Mouse (Mus musculus) embryonic facial prominence, embryonic 13.5 days (tissue): ENCODE data around the gene Megf8. TPM values are rescaled to one million over a fixed set of nuclear protein-coding genes. Genes with fewer than 3 reads are reported as not detected.

Source experiments
- ATAC-seq: fragments of 200-750 bp; cut with Nextera tagmentation; 2 replicates; pipeline ENCODE4 v1.8.0; 2017; ENCODE audit warnings: low read depth; ENCODE audit not compliant: insufficient number of reproducible peaks, insufficient read depth, low FRiP score, low TSS enrichment
- H3K27ac ChIP-seq: fragments of 300-500 bp; sonication (generic); 2 replicates; pipeline ENCODE4 v1.5.1; 2015; ENCODE audit warnings: moderate library complexity, mild to moderate bottlenecking, inconsistent platforms
- H3K27me3 ChIP-seq: fragments of 300-500 bp; sonication (generic); 2 replicates; pipeline ENCODE4 v1.6.1; 2015; ENCODE audit warnings: mild to moderate bottlenecking, inconsistent platforms
- H3K36me3 ChIP-seq: fragments of 300-500 bp; sonication (generic); 2 replicates; pipeline ENCODE4 v1.6.1; 2015; ENCODE audit warnings: mild to moderate bottlenecking, inconsistent platforms
- H3K4me1 ChIP-seq: fragments of 300-500 bp; sonication (generic); 2 replicates; pipeline ENCODE4 v1.6.1; 2015; ENCODE audit warnings: inconsistent platforms
- H3K4me2 ChIP-seq: fragments of 300-500 bp; sonication (generic); 2 replicates; pipeline ENCODE4 v1.6.1; 2015; ENCODE audit warnings: moderate library complexity, mild to moderate bottlenecking, inconsistent platforms
- H3K4me3 ChIP-seq: fragments of 300-500 bp; sonication (generic); 2 replicates; pipeline ENCODE4 v1.5.1; 2015; ENCODE audit warnings: mild to moderate bottlenecking, inconsistent platforms
- H3K9ac ChIP-seq: fragments of 300-500 bp; sonication (generic); 2 replicates; pipeline ENCODE4 v1.6.1; 2015; ENCODE audit warnings: mild to moderate bottlenecking, inconsistent platforms
- H3K9me3 ChIP-seq: fragments of 300-500 bp; sonication (generic); 2 replicates; pipeline ENCODE4 v1.6.1; 2016; ENCODE audit warnings: inconsistent platforms
- WGBS: fragments of 180-500 bp; shearing (Covaris S2); methylation state at CpG from one replicate; pipeline ENCODE4 v1.1.7; 2015; ENCODE audit warnings: mixed read lengths; 5-methylcytosine and 5-hydroxymethylcytosine counted together
- polyA plus RNA-seq: library from polyadenylated mRNA; unstranded; fragments of >200 nt; fragmentation: Nextera tagmentation; extraction: Ambion mirVana; gene quantifications from 2 replicates; pipeline ENCODE4 v1.2.1, GENCODE M21; 2015

Megf8 gene
- polyA plus RNA-seq, 1 experiment from 2014 or later, result 17.6 TPM

DNA sequence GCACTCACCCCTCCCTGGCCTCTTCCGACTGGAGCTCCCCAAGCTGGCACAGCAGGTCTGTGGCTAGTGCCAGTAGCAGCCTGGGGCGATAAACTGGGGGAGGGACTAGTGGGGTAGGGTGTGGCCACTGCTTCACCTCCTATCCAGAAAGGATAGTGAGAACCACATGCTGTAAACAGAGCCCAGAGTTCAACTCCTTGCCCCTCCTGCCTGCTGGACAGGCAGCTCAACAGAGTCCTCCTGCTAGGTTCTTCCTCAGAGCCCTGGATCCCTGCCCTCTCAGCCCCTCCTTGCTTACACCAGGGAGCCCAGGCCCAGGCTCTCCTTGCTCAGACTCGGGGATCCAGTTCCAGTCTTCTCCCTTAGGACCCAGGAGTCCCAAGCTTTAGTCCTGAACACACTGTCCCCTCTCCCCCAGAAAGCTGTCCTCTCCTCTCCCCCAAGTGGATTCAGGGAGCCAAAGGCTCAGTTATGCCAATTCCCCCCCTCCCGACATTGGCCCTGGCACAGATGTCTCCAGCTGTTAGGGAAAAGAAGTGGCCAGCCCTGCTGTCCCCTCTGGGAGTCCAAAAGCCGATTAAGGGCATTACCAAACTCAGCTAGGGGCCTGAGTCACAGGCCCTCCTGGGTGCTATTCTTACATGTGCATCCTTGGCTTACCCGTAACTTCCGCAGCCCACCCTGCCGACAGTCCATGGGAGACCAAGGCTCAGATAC is 73.2 kb downstream of the Megf8 start:
- H3K9me3 ChIP-seq, result no peaks in the 10 kb centered on the region
- H3K9ac ChIP-seq, result peak overlapping the region; percentile 58; the same call in 1 of the 2 replicates
- H3K27me3 ChIP-seq, result no peaks in the 10 kb centered on the region
- 38% methylated on average over 8 of the region's 8 CpGs for WGBS
- H3K27ac ChIP-seq, result peak overlapping the region; percentile 68
- no peak overlapping the region for H3K4me3 ChIP-seq
- ATAC-seq, result no peak
- H3K36me3 ChIP-seq, result peaks cover 25% of the 10 kb centered on the region
- H3K4me1 ChIP-seq, result peaks cover 39% of the 10 kb centered on the region
- peak overlapping the region; percentile 9; the same call in 1 of the 2 replicates for H3K4me2 ChIP-seq

DNA sequence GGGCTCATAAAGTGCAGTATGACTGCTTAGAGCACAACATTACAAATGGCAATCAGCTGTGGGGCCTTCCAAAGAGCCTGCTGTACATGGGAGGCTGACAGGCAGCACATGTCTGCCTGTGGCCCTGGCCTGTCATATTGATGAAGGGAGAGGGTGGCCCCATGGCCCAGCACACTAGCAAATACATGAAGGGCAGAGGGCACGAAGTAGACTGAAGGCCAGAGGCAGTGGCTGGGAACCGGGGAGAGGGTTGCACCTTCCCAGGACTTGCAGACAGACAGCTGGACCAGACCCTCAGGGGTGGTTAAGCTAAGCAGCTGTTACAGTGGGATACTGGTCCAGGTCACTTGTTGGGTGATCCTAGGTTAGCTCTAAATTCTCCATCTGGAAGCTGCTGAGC is 74.0 kb downstream of the Megf8 start:
- peaks cover 17% of the 10 kb centered on the region for H3K36me3 ChIP-seq
- ATAC-seq, result no peak
- H3K4me2 ChIP-seq, result no peak overlapping the region
- no peak overlapping the region for H3K4me3 ChIP-seq
- H3K27ac ChIP-seq, result no peak overlapping the region
- 43% methylated on average over 2 of the region's 2 CpGs for WGBS
- H3K27me3 ChIP-seq, result no peaks in the 10 kb centered on the region
- H3K9me3 ChIP-seq, result no peaks in the 10 kb centered on the region
- H3K9ac ChIP-seq, result peak overlapping the region; percentile 21; the same call in 1 of the 2 replicates
- peaks cover 39% of the 10 kb centered on the region for H3K4me1 ChIP-seq

DNA sequence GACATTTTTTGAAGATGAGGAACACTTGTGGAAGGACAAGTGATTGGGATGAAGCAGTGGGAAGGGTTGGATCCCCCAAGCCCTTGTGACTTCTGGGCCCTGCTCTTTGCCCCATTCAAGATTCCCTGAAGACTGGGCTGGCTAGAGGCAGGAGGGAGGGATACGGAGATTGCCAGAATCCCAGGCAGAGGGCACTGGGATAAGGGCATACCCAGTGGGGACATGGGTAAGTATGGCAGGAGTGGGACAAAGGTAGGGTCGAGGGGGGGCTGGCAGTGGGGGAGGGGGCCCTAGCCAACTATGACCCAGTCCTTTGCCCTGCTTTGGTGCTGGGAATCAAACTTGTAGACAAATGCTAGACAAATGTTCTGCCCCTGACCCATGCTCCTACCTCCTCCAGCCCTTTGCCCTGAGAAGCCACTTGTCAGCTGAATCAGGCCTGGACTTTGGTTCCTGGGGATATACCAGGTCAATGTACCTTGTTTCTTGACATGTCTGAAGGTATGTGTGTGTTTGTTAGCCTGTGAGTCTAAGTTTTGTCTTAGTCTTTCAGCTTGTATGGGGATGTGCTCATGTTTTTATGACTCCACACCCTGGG is 75.0 kb downstream of the Megf8 start:
- no peak overlapping the region for H3K4me2 ChIP-seq
- H3K9me3 ChIP-seq, result no peaks in the 10 kb centered on the region
- H3K4me3 ChIP-seq, result no peak overlapping the region
- no peaks in the 10 kb centered on the region for H3K27me3 ChIP-seq
- 75% methylated on average over 2 of the region's 2 CpGs for WGBS
- H3K27ac ChIP-seq, result no peak overlapping the region
- no peak overlapping the region for H3K9ac ChIP-seq
- ATAC-seq, result no peak
- H3K4me1 ChIP-seq, result peaks cover 43% of the 10 kb centered on the region
- H3K36me3 ChIP-seq, result peaks cover 15% of the 10 kb centered on the region

- H3K9me3 ChIP-seq, result no peaks in the 10 kb centered on the region
- H3K27me3 ChIP-seq, result no peaks in the 10 kb centered on the region
- WGBS, result 47% methylated on average over 7 of the region's 7 CpGs
- H3K36me3 ChIP-seq, result peaks cover 6% of the 10 kb centered on the region
- H3K4me1 ChIP-seq, result peaks cover 43% of the 10 kb centered on the region
- H3K27ac ChIP-seq, result no peak overlapping the region
- no peak overlapping the region for H3K4me2 ChIP-seq
- no peak for ATAC-seq
- H3K9ac ChIP-seq, result 0 out of 2 replicates have a peak overlapping the region, but pooled peaks have one; percentile 51
- no peak overlapping the region for H3K4me3 ChIP-seq
Observed at GRCm38 (mm10) chr7:25392851-25393250, 75.9 kb downstream of the Megf8 start.

GRCm38 (mm10) chr7:25393451-25394210 is 76.7 kb downstream of the Megf8 start:
- Histone ChIP-seq H3K4me1 (peaks cover 46% of the 10 kb centered on the region), H3K36me3 (no peaks in the 10 kb centered on the region), H3K4me3 (peak overlapping the region; percentile 64; the same call in 1 of the 2 replicates), H3K9me3 (no peaks in the 10 kb centered on the region), H3K9ac (no peak overlapping the region), H3K27ac (no peak overlapping the region), H3K4me2 (peak overlapping the region; percentile 77), H3K27me3 (no peaks in the 10 kb centered on the region)
- 60% methylated on average over 8 of the region's 8 CpGs for WGBS
- ATAC-seq, result no peak

- Histone ChIP-seq H3K9ac (peak overlapping the region; percentile 80), H3K27me3 (no peaks in the 10 kb centered on the region), H3K4me3 (peak overlapping the region; percentile 64), H3K27ac (peak overlapping the region; percentile 35; the same call in 1 of the 2 replicates), H3K36me3 (no peaks in the 10 kb centered on the region), H3K4me1 (peaks cover 44% of the 10 kb centered on the region), H3K9me3 (no peaks in the 10 kb centered on the region), H3K4me2 (peak overlapping the region; percentile 77)
- 11% methylated on average over 7 of the region's 7 CpGs for WGBS
- ATAC-seq, result no peak
Observed at GRCm38 (mm10) chr7:25394754-25395153, 77.8 kb downstream of the Megf8 start.

- Histone ChIP-seq H3K9ac (peak overlapping the region; percentile 80), H3K27ac (peak overlapping the region; percentile 35; the same call in 1 of the 2 replicates), H3K4me1 (peaks cover 40% of the 10 kb centered on the region), H3K4me3 (peak overlapping the region; percentile 64), H3K27me3 (no peaks in the 10 kb centered on the region), H3K9me3 (no peaks in the 10 kb centered on the region), H3K4me2 (peak overlapping the region; percentile 77), H3K36me3 (no peaks in the 10 kb centered on the region)
- ATAC-seq, result 0 out of 2 replicates have a peak, but pooled peaks have one; percentile 43
- WGBS, result under 1% methylated on average over 22 of the region's 22 CpGs
Observed at GRCm38 (mm10) chr7:25395186-25395557, 78.2 kb downstream of the Megf8 start.

DNA sequence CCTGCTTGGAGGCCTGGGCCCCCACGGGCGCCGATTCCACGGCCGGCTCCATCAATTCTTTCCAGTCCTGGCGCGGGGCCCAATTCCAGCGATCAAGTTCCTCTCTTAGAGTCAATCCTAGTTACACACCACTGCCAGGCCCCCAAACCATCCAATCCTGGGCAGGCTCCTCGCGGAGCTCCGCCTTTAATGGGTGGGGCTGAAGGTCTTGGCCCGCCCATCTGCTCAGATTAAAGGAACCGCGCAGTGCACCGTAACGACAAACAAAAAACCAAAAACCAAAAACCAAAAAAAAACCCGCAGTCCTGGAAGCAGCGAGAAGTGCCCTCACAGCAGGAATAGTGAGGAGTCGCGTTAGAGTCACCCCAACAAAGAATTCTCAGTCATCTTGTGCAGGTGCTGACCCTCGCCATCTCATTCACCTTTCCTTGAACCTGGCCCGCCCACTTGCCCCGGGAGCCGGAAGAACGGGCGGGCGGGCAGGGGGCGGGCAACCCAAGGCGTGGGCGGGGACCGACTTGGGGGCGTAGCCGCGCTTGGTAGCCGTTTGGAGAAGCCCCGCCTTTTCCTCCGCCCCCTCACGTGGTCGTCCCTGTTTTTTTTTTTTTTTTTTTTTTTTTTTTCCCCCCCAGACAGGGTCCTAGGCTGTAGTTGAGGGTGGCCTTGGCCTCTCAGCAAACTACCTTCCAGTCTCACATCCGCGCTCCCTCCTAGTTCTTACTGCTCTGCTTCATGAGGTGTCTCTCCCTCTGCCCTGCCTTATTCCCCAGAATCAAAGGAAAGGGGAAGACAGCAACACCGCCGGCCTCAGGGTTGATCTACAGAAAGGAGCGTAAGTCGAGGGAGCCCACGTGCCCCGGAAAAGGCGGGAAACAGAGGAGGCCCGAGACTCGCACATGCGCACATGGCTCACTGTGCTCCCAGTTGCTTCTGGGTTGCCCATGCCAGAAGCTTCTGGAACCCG is 78.9 kb downstream of the Megf8 start:
- peak; percentile 95 for ATAC-seq
- H3K9me3 ChIP-seq, result no peaks in the 10 kb centered on the region
- H3K4me1 ChIP-seq, result peaks cover 35% of the 10 kb centered on the region
- H3K9ac ChIP-seq, result peak overlapping the region; percentile 80
- 7% methylated on average over 50 of the region's 52 CpGs for WGBS
- H3K27me3 ChIP-seq, result no peaks in the 10 kb centered on the region
- H3K36me3 ChIP-seq, result no peaks in the 10 kb centered on the region
- peak overlapping the region; percentile 35 for H3K27ac ChIP-seq
- peak overlapping the region; percentile 64 for H3K4me3 ChIP-seq
- peak overlapping the region; percentile 77 for H3K4me2 ChIP-seq

GRCm38 (mm10) chr7:25396621-25397020 is 79.7 kb downstream of the Megf8 start:
- Histone ChIP-seq H3K27ac (0 out of 2 replicates have a peak overlapping the region, but pooled peaks have one; percentile 35), H3K4me1 (peaks cover 35% of the 10 kb centered on the region), H3K4me3 (peak overlapping the region; percentile 64; the same call in 1 of the 2 replicates), H3K36me3 (no peaks in the 10 kb centered on the region), H3K9ac (no peak overlapping the region), H3K4me2 (peak overlapping the region; percentile 77), H3K9me3 (no peaks in the 10 kb centered on the region), H3K27me3 (no peaks in the 10 kb centered on the region)
- ATAC-seq, result no peak
- 91% methylated on average over 14 of the region's 14 CpGs for WGBS

DNA sequence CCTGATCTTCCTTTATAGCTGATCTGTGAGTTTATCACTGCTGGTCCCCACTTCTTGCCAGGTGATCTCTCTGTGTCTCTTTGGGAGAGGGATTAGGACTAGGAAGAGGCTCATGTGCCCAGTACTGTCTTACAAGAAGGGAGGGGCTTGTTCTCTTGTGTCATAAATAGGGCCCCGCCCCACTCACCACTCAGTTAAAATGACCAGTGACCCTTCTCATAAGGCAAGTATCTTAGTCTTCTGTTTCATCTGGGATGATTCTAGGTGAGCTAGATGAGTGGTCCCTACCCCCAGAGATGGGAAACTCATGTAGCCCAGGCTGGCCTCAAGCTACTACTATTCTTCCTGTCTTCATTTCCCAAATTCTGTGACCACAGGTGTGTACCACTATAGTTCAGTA is 81.6 kb downstream of the Megf8 start, which contains the start of gene Lipe:
Gene Lipe, minus strand, starts transcription at position 101 of the 400 bp plus-strand sequence.
- WGBS, result 98% methylated on average over 1 of the region's 1 CpGs
- Histone ChIP-seq H3K9me3 (no peaks in the 10 kb centered on the region), H3K4me1 (peaks cover 41% of the 10 kb centered on the region), H3K4me3 (no peak within 1 kb of the TSS), H3K36me3 (no peaks in the 10 kb centered on the region), H3K4me2 (no peak within 1 kb of the TSS), H3K27me3 (no peaks in the 10 kb centered on the region), H3K9ac (no peak within 1 kb of the TSS), H3K27ac (no peak within 1 kb of the TSS)
- no peak for ATAC-seq
